Mouse (Mus musculus) midbrain, embryonic 13.5 days (tissue): ENCODE data around the gene Dnaaf2. TPM values are rescaled to one million over a fixed set of nuclear protein-coding genes. Genes with fewer than 3 reads are reported as not detected.

Experiments
- ATAC-seq: fragments of 200-750 bp; cut with Nextera tagmentation; 2 replicates; pipeline ENCODE4 v1.8.0; 2017; ENCODE audit warnings: mild to moderate bottlenecking, moderate TSS enrichment, moderate library complexity
- H3K27ac ChIP-seq: fragments of 300-500 bp; sonication (generic); 2 replicates; pipeline ENCODE4 v1.5.1; 2015; ENCODE audit warnings: inconsistent platforms, mild to moderate bottlenecking, moderate library complexity
- H3K27me3 ChIP-seq: fragments of 300-500 bp; sonication (generic); 2 replicates; pipeline ENCODE4 v1.6.1; 2015; ENCODE audit warnings: mild to moderate bottlenecking, inconsistent platforms
- H3K36me3 ChIP-seq: fragments of 300-500 bp; sonication (generic); 2 replicates; pipeline ENCODE4 v1.6.1; 2015; ENCODE audit warnings: mild to moderate bottlenecking, inconsistent platforms
- H3K4me1 ChIP-seq: fragments of 300-500 bp; sonication (generic); replicated peaks from 2 replicates; pipeline ENCODE4 v1.6.1; 2015; ENCODE audit warnings: inconsistent platforms
- H3K4me2 ChIP-seq: fragments of 300-500 bp; sonication (generic); replicated peaks from 2 replicates; pipeline ENCODE4 v1.6.1; 2015; ENCODE audit warnings: moderate library complexity, mild to moderate bottlenecking, inconsistent platforms
- H3K4me3 ChIP-seq: fragments of 300-500 bp; sonication (generic); replicated peaks from 2 replicates; pipeline ENCODE4 v1.5.1; 2015; ENCODE audit warnings: mild to moderate bottlenecking, inconsistent platforms
- H3K9ac ChIP-seq: fragments of 300-500 bp; sonication (generic); replicated peaks from 2 replicates; pipeline ENCODE4 v1.6.1; 2015; ENCODE audit warnings: mild to moderate bottlenecking, inconsistent platforms
- H3K9me3 ChIP-seq: fragments of 300-500 bp; sonication (generic); 2 replicates; pipeline ENCODE4 v1.6.1; 2016; ENCODE audit warnings: mild to moderate bottlenecking, inconsistent platforms
- whole genome bisulfite sequencing: fragments of 180-500 bp; shearing (Covaris S2); methylation state at CpG from one replicate; pipeline ENCODE4 v1.1.7; 2015; 5-methylcytosine and 5-hydroxymethylcytosine counted together
- polyA plus RNA-seq: library from polyadenylated mRNA; unstranded; fragments of >200 nt; fragmentation: Nextera tagmentation; extraction: Ambion mirVana; gene quantifications from 2 replicates; pipeline ENCODE4 v1.2.1, GENCODE M21; 2015

Dnaaf2 gene
- 8.2 and 8.9 TPM in 2 replicates for polyA plus RNA-seq

GRCm38 (mm10) chr12:69198164-69198535 is at the start of gene Dnaaf2:
Dnaaf2 (minus strand) TSS chr12:69198429.
- Histone ChIP-seq H3K27ac (peak within 1 kb of the TSS; percentile 89), H3K36me3 (peaks cover 23% of the 10 kb centered on the region), H3K4me1 (peaks cover 31% of the 10 kb centered on the region), H3K27me3 (no peaks in the 10 kb centered on the region), H3K4me3 (peak within 1 kb of the TSS; percentile 96), H3K9ac (peak within 1 kb of the TSS; percentile 89), H3K9me3 (no peaks in the 10 kb centered on the region), H3K4me2 (peak within 1 kb of the TSS; percentile 96)
- peak; percentile 61 for ATAC-seq
- 0% methylated on average over 18 of the region's 18 CpGs for WGBS

GRCm38 (mm10) chr12:69241771-69242431 is 43.7 kb upstream of the Dnaaf2 start:
- ATAC-seq = peak; percentile 97
- Histone ChIP-seq H3K4me1 (peaks cover 9% of the 10 kb centered on the region), H3K9ac (peak overlapping the region; percentile 92), H3K4me2 (peak overlapping the region; percentile 65), H3K27me3 (no peaks in the 10 kb centered on the region), H3K9me3 (no peaks in the 10 kb centered on the region), H3K4me3 (peak overlapping the region; percentile 68), H3K36me3 (no peaks in the 10 kb centered on the region), H3K27ac (peak overlapping the region; percentile 85)
- under 1% methylated on average over 63 of the region's 64 CpGs for WGBS

GRCm38 (mm10) chr12:69241405-69241770 is 43.2 kb upstream of the Dnaaf2 start:
- Histone ChIP-seq H3K27me3 (no peaks in the 10 kb centered on the region), H3K9me3 (no peaks in the 10 kb centered on the region), H3K36me3 (no peaks in the 10 kb centered on the region), H3K4me2 (peak overlapping the region; percentile 65), H3K4me3 (peak overlapping the region; percentile 68), H3K27ac (peak overlapping the region; percentile 85), H3K4me1 (peaks cover 9% of the 10 kb centered on the region), H3K9ac (peak overlapping the region; percentile 92)
- ATAC-seq = no peak
- 3% methylated on average over 3 of the region's 3 CpGs for WGBS

- Histone ChIP-seq H3K9me3 (no peaks in the 10 kb centered on the region), H3K4me3 (peak within 1 kb of the TSS; percentile 68), H3K36me3 (no peaks in the 10 kb centered on the region), H3K4me1 (peaks cover 9% of the 10 kb centered on the region), H3K9ac (peak within 1 kb of the TSS; percentile 92), H3K27ac (peak within 1 kb of the TSS; percentile 85), H3K4me2 (peak within 1 kb of the TSS; percentile 65), H3K27me3 (no peaks in the 10 kb centered on the region)
- 65% methylated on average over 6 of the region's 6 CpGs for WGBS
- no peak for ATAC-seq
These were observed 42.6 kb upstream of the Dnaaf2 start, which contains the start of gene Klhdc1 for GRCm38 (mm10) chr12:69240876-69241275. Klhdc1 (plus strand) TSS chr12:69241176.

GRCm38 (mm10) chr12:69238284-69238683 is 40.1 kb upstream of the Dnaaf2 start:
- no peak overlapping the region for H3K4me2 ChIP-seq
- no peak overlapping the region for H3K27ac ChIP-seq
- 49% methylated on average over 3 of the region's 3 CpGs for WGBS
- no peak overlapping the region for H3K4me3 ChIP-seq
- H3K27me3 ChIP-seq = no peaks in the 10 kb centered on the region
- no peak overlapping the region for H3K9ac ChIP-seq
- H3K9me3 ChIP-seq = no peaks in the 10 kb centered on the region
- peaks cover 9% of the 10 kb centered on the region for H3K4me1 ChIP-seq
- no peaks in the 10 kb centered on the region for H3K36me3 ChIP-seq
- ATAC-seq = no peak

- no peak overlapping the region for H3K4me2 ChIP-seq
- 93% methylated on average over 6 of the region's 6 CpGs for WGBS
- no peak for ATAC-seq
These were observed 37.6 kb upstream of the Dnaaf2 start for GRCm38 (mm10) chr12:69235782-69236181.

GRCm38 (mm10) chr12:69229251-69229650 is 31.0 kb upstream of the Dnaaf2 start:
- Histone ChIP-seq H3K27ac (no peak overlapping the region), H3K4me1 (0 out of 2 replicates have a peak, but pooled peaks cover 5% of the 10 kb centered on the region), H3K4me2 (no peak overlapping the region), H3K4me3 (no peak overlapping the region), H3K36me3 (no peaks in the 10 kb centered on the region), H3K9me3 (no peaks in the 10 kb centered on the region), H3K27me3 (no peaks in the 10 kb centered on the region), H3K9ac (no peak overlapping the region)
- WGBS = 61% methylated on average over 2 of the region's 2 CpGs
- no peak for ATAC-seq

More at GRCm38 (mm10) chr12:69235782-69236181, 37.6 kb upstream of the Dnaaf2 start:
- Histone ChIP-seq H3K27me3 (no peaks in the 10 kb centered on the region), H3K27ac (no peak overlapping the region), H3K4me1 (peaks cover 3% of the 10 kb centered on the region), H3K36me3 (no peaks in the 10 kb centered on the region), H3K9me3 (no peaks in the 10 kb centered on the region), H3K4me3 (no peak overlapping the region), H3K9ac (no peak overlapping the region)

- Histone ChIP-seq H3K9ac (peak within 1 kb of the TSS; percentile 64), H3K27ac (0 out of 2 replicates have a peak within 1 kb of the TSS, but pooled peaks have one; percentile 26), H3K27me3 (no peaks in the 10 kb centered on the region), H3K9me3 (no peaks in the 10 kb centered on the region), H3K4me3 (peak within 1 kb of the TSS; percentile 70), H3K4me1 (0 out of 2 replicates have a peak, but pooled peaks cover 5% of the 10 kb centered on the region), H3K4me2 (peak within 1 kb of the TSS; percentile 60), H3K36me3 (no peaks in the 10 kb centered on the region)
- ATAC-seq = peak; percentile 95
- under 1% methylated on average over 37 of the region's 37 CpGs for WGBS
These were observed 29.7 kb upstream of the Dnaaf2 start, which contains the start of gene Pole2 for GRCm38 (mm10) chr12:69227776-69228466. Pole2 (minus strand) TSS chr12:69228195.

- Histone ChIP-seq H3K27me3 (no peaks in the 10 kb centered on the region), H3K27ac (no peak overlapping the region), H3K4me1 (no peaks in the 10 kb centered on the region), H3K9ac (no peak overlapping the region), H3K4me3 (no peak overlapping the region), H3K4me2 (no peak overlapping the region), H3K9me3 (no peaks in the 10 kb centered on the region), H3K36me3 (peaks cover 14% of the 10 kb centered on the region; the same call in 1 of the 2 replicates)
- 90% methylated on average over 19 of the region's 19 CpGs for WGBS
- ATAC-seq = no peak
These were observed 22.5 kb upstream of the Dnaaf2 start for GRCm38 (mm10) chr12:69220613-69221277.

GRCm38 (mm10) chr12:69216587-69216986 is 18.4 kb upstream of the Dnaaf2 start:
- H3K9me3 ChIP-seq = no peaks in the 10 kb centered on the region
- WGBS = 96% methylated on average over 7 of the region's 7 CpGs
- H3K4me2 ChIP-seq = no peak overlapping the region
- no peaks in the 10 kb centered on the region for H3K4me1 ChIP-seq
- no peak for ATAC-seq
- no peak overlapping the region for H3K27ac ChIP-seq
- H3K27me3 ChIP-seq = no peaks in the 10 kb centered on the region
- H3K9ac ChIP-seq = no peak overlapping the region
- H3K4me3 ChIP-seq = no peak overlapping the region
- peaks cover 21% of the 10 kb centered on the region for H3K36me3 ChIP-seq

- Histone ChIP-seq H3K4me3 (no peak overlapping the region), H3K27ac (no peak overlapping the region), H3K4me1 (no peaks in the 10 kb centered on the region), H3K27me3 (no peaks in the 10 kb centered on the region), H3K4me2 (no peak overlapping the region), H3K9me3 (no peaks in the 10 kb centered on the region), H3K36me3 (peaks cover 13% of the 10 kb centered on the region), H3K9ac (no peak overlapping the region)
- WGBS = 87% methylated on average over 3 of the region's 3 CpGs
- no peak for ATAC-seq
These were observed 17.0 kb upstream of the Dnaaf2 start for GRCm38 (mm10) chr12:69215000-69215785.
